Mouse (Mus musculus): ENCODE results near the gene Nr2e1. TPM values are rescaled to one million over a fixed set of nuclear protein-coding genes. Genes with fewer than 3 reads are reported as not detected.

The Nr2e1 gene
- polyA plus RNA-seq, 2 experiments: not detected

- Histone ChIP-seq H3K27ac (no peak overlapping the region), H3K36me3 (replicated peaks; ENCODE audit: control insufficient read depth, insufficient read depth, low read depth) (no peaks in the 10 kb centered on the region), H3K4me3 (ENCODE audit: insufficient read depth in 1 of 2, low read depth in 2 of 2, low read length in 2 of 2) (no peak overlapping the region), H3K4me1 (replicated peaks; ENCODE audit: control insufficient read depth in 2 of 2, insufficient read depth in 2 of 2, low read length in 1 of 2) (no peaks in the 10 kb centered on the region), H3K9ac (replicated peaks) (no peak overlapping the region), H3K9me3 (ENCODE audit: control insufficient read depth, low read length) (no peaks in the 10 kb centered on the region), H3K4me2 (ENCODE audit: low read depth) (no peak overlapping the region), H3K27me3 (ENCODE audit: control insufficient read depth, insufficient read depth, low read length) (peaks cover 99% of the 10 kb centered on the region)
- DNase-seq (ENCODE audit: low read depth in 3 of 3, low spot score in 3 of 3) (no peak), ATAC-seq (ENCODE audit: insufficient read depth) (no peak)
- TF ChIP-seq EP300 (IDR thresholded peaks at IDR 0.05; ENCODE audit: low read depth): no peak
- WGBS (ENCODE audit: insufficient replicate concordance): under 1% methylated on average over 44 of the region's 44 CpGs
Measured at GRCm38 (mm10) chr10:42582566-42583110, 794 bp downstream of the Nr2e1 start.

DNA sequence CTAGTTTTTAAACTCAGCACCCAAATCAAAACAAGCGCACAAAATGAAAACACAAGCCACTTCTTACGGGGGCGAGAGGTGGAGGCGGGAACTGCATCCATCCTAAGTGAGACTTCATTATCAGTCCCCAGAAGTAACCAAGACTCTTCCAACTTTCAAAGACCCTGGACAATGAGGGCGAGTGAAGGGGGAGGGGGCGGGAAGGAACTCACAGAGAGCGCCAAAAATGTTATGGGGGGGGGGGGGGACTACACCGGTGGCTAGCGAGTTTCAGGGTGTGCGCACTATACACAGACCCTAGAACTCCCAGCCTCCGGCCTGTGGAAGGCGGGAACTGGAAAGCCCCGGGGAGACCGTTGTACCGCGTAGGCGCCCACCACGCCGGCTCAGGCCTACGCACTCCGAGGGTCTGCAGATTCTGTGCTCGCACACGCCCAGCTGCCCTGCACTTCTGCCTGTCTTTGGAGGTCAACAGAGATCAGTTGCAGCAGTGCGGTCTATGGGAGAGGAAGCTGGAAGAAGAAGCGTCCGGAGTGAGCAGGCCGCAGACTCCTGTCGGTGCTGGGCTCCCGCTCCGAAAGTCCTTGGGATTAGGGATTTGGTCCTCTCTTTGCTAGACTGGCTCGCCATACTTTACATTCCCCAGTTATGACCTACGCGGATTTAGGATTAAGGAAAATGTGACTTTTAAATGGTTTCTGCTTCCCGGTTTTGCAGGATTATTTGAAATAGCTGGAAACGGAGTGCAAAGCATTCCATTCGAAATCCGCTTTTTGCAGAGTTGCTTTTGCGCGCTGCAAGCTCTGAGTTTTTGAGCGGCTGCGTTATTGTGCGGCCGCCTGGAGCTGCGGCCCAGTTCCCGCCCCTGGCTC is 1.5 kb downstream of the Nr2e1 start:
- ATAC-seq (ENCODE audit: insufficient read depth): no peak
- H3K36me3 ChIP-seq (replicated peaks; ENCODE audit: control insufficient read depth, insufficient read depth, low read depth): no peaks in the 10 kb centered on the region
- H3K27ac ChIP-seq: no peak overlapping the region
- no peaks in the 10 kb centered on the region for H3K9me3 ChIP-seq (ENCODE audit: control insufficient read depth, low read length)
- no peak overlapping the region for H3K9ac ChIP-seq (replicated peaks)
- H3K4me3 ChIP-seq (ENCODE audit: insufficient read depth in 1 of 2, low read depth in 2 of 2, low read length in 2 of 2): no peak overlapping the region
- TF ChIP-seq EP300 (IDR thresholded peaks at IDR 0.05; ENCODE audit: low read depth) (no peak), CTCF (IDR thresholded peaks at IDR 0.05; ENCODE audit: low read depth) (no peak)
- H3K4me1 ChIP-seq (replicated peaks; ENCODE audit: control insufficient read depth in 2 of 2, insufficient read depth in 2 of 2, low read length in 1 of 2): no peaks in the 10 kb centered on the region
- DNase-seq (ENCODE audit: low read depth in 3 of 3, low spot score in 3 of 3): no peak
- H3K4me2 ChIP-seq (ENCODE audit: low read depth): no peak overlapping the region
- peaks cover 100% of the 10 kb centered on the region for H3K27me3 ChIP-seq (ENCODE audit: control insufficient read depth, insufficient read depth, low read length)
- WGBS (ENCODE audit: insufficient replicate concordance): 2% methylated on average over 44 of the region's 45 CpGs

DNA sequence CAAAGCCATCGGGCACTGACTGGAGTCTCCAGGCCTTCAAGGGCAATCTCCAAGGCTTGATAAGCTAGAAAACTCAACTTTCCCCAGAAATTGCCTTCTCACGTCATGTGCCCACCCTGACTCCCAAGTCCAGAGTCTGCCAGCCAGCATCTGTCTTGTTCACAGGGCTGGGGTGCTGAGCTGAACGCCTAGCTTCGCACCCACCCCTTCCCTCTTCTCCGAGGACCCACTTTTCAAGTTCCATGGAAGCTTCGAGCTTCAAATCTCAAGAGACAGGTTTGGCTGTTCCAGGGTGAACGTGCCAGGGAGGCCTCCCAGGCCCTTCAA is 2.5 kb downstream of the Nr2e1 start:
- no peaks in the 10 kb centered on the region for H3K36me3 ChIP-seq (replicated peaks; ENCODE audit: control insufficient read depth, insufficient read depth, low read depth)
- no peaks in the 10 kb centered on the region for H3K9me3 ChIP-seq (ENCODE audit: control insufficient read depth, low read length)
- no peak overlapping the region for H3K4me3 ChIP-seq (ENCODE audit: insufficient read depth in 1 of 2, low read depth in 2 of 2, low read length in 2 of 2)
- WGBS (ENCODE audit: insufficient replicate concordance): 3% methylated on average over 7 of the region's 7 CpGs
- TF ChIP-seq CTCF (IDR thresholded peaks at IDR 0.05; ENCODE audit: low read depth) (no peak), EP300 (IDR thresholded peaks at IDR 0.05; ENCODE audit: low read depth) (no peak)
- ATAC-seq (ENCODE audit: insufficient read depth) (no peak), DNase-seq (ENCODE audit: low read depth in 3 of 3, low spot score in 3 of 3) (no peak)
- no peak overlapping the region for H3K9ac ChIP-seq (replicated peaks)
- H3K4me2 ChIP-seq (ENCODE audit: low read depth): no peak overlapping the region
- H3K4me1 ChIP-seq (replicated peaks; ENCODE audit: control insufficient read depth in 2 of 2, insufficient read depth in 2 of 2, low read length in 1 of 2): no peaks in the 10 kb centered on the region
- H3K27ac ChIP-seq: no peak overlapping the region
- peaks cover 99% of the 10 kb centered on the region for H3K27me3 ChIP-seq (ENCODE audit: control insufficient read depth, insufficient read depth, low read length)

- Histone ChIP-seq H3K27me3 (ENCODE audit: control insufficient read depth, insufficient read depth, low read length) (peaks cover 99% of the 10 kb centered on the region), H3K4me3 (ENCODE audit: insufficient read depth in 1 of 2, low read depth in 2 of 2, low read length in 2 of 2) (no peak overlapping the region), H3K4me2 (ENCODE audit: low read depth) (no peak overlapping the region), H3K36me3 (replicated peaks; ENCODE audit: control insufficient read depth, insufficient read depth, low read depth) (no peaks in the 10 kb centered on the region), H3K9me3 (ENCODE audit: control insufficient read depth, low read length) (no peaks in the 10 kb centered on the region), H3K27ac (no peak overlapping the region), H3K9ac (replicated peaks) (no peak overlapping the region), H3K4me1 (replicated peaks; ENCODE audit: control insufficient read depth in 2 of 2, insufficient read depth in 2 of 2, low read length in 1 of 2) (no peaks in the 10 kb centered on the region)
- TF ChIP-seq CTCF (IDR thresholded peaks at IDR 0.05; ENCODE audit: low read depth) (no peak), EP300 (IDR thresholded peaks at IDR 0.05; ENCODE audit: low read depth) (no peak)
- 4% methylated on average over 29 of the region's 29 CpGs for WGBS (ENCODE audit: insufficient replicate concordance)
- DNase-seq (ENCODE audit: low read depth in 3 of 3, low spot score in 3 of 3) (no peak), ATAC-seq (ENCODE audit: insufficient read depth) (no peak)
Measured at GRCm38 (mm10) chr10:42580131-42580950, 3.1 kb downstream of the Nr2e1 start.

Measured in liver, embryonic 14.5 days (tissue).